Mouse (Mus musculus): ENCODE results near the gene Vgf. TPM values are rescaled to one million over a fixed set of nuclear protein-coding genes. Genes with fewer than 3 reads are reported as not detected.

The Vgf gene
- not detected in 2 replicates for polyA plus RNA-seq (2011; ENCODE audit: insufficient read depth, insufficient read length, low replicate concordance, missing spikeins)

GRCm38 (mm10) chr5:137026092-137026491 lies at the start of gene Vgf:
Gene Vgf (plus strand): TSS chr5:137026392.
- Histone ChIP-seq H3K27ac (ENCODE audit: control insufficient read depth, insufficient read depth, low read depth, low read length, poor library complexity) (no peak within 1 kb of the TSS), H3K4me1 (ENCODE audit: control insufficient read depth, insufficient read depth, low read length) (no peaks in the 10 kb centered on the region; the same call in 1 of the 2 replicates), H3K4me3 (replicated peaks; ENCODE audit: control insufficient read depth, low read depth, low read length) (no peak within 1 kb of the TSS)
- WGBS: 17% methylated on average over 4 of the region's 4 CpGs
- no peak for TF ChIP-seq POLR2A (IDR thresholded peaks at IDR 0.05; ENCODE audit: borderline replicate concordance, control insufficient read depth, low read depth, low read length)
- no peak for TF ChIP-seq CTCF (IDR thresholded peaks at IDR 0.05; ENCODE audit: control insufficient read depth, insufficient read depth, low read length)

GRCm38 (mm10) chr5:136977769-136978168 lies 48.4 kb upstream of the Vgf start:
- Histone ChIP-seq H3K27ac (ENCODE audit: control insufficient read depth, insufficient read depth, low read depth, low read length, poor library complexity) (peak overlapping the region; percentile 79; the same call in 1 of the 2 replicates), H3K4me1 (ENCODE audit: control insufficient read depth, insufficient read depth, low read length) (peaks cover 4% of the 10 kb centered on the region; the same call in 1 of the 2 replicates), H3K4me3 (replicated peaks; ENCODE audit: control insufficient read depth, low read depth, low read length) (no peak overlapping the region)
- WGBS: 7% methylated on average over 4 of the region's 4 CpGs
- TF ChIP-seq CTCF (IDR thresholded peaks at IDR 0.05; ENCODE audit: control insufficient read depth, insufficient read depth, low read length) (no peak), POLR2A (IDR thresholded peaks at IDR 0.05; ENCODE audit: borderline replicate concordance, control insufficient read depth, low read depth, low read length) (0 out of 2 replicates have a peak, but pooled peaks have one; percentile 12)

GRCm38 (mm10) chr5:136979762-136980161 lies 46.4 kb upstream of the Vgf start:
- Histone ChIP-seq H3K27ac (ENCODE audit: control insufficient read depth, insufficient read depth, low read depth, low read length, poor library complexity) (peak overlapping the region; percentile 79), H3K4me3 (replicated peaks; ENCODE audit: control insufficient read depth, low read depth, low read length) (peak overlapping the region; percentile 35), H3K4me1 (ENCODE audit: control insufficient read depth, insufficient read depth, low read length) (peaks cover 4% of the 10 kb centered on the region; the same call in 1 of the 2 replicates)
- 38% methylated on average over 2 of the region's 2 CpGs for WGBS
- TF ChIP-seq CTCF (IDR thresholded peaks at IDR 0.05; ENCODE audit: control insufficient read depth, insufficient read depth, low read length) (no peak), POLR2A (IDR thresholded peaks at IDR 0.05; ENCODE audit: borderline replicate concordance, control insufficient read depth, low read depth, low read length) (no peak)

GRCm38 (mm10) chr5:136980974-136981373 lies 45.2 kb upstream of the Vgf start:
- WGBS: 75% methylated on average over 8 of the region's 8 CpGs
- Histone ChIP-seq H3K4me1 (ENCODE audit: control insufficient read depth, insufficient read depth, low read length) (peaks cover 3% of the 10 kb centered on the region; the same call in 1 of the 2 replicates), H3K27ac (ENCODE audit: control insufficient read depth, insufficient read depth, low read depth, low read length, poor library complexity) (peak overlapping the region; percentile 79; the same call in 1 of the 2 replicates), H3K4me3 (replicated peaks; ENCODE audit: control insufficient read depth, low read depth, low read length) (no peak overlapping the region)
- TF ChIP-seq POLR2A (IDR thresholded peaks at IDR 0.05; ENCODE audit: borderline replicate concordance, control insufficient read depth, low read depth, low read length) (peak; percentile 8; the same call in 1 of the 2 replicates), CTCF (IDR thresholded peaks at IDR 0.05; ENCODE audit: control insufficient read depth, insufficient read depth, low read length) (peak; percentile 17; the same call in 1 of the 2 replicates)

GRCm38 (mm10) chr5:136982338-136982930 lies 43.8 kb upstream of the Vgf start:
- no peak for TF ChIP-seq POLR2A (IDR thresholded peaks at IDR 0.05; ENCODE audit: borderline replicate concordance, control insufficient read depth, low read depth, low read length)
- peak; percentile 62 for TF ChIP-seq CTCF (IDR thresholded peaks at IDR 0.05; ENCODE audit: control insufficient read depth, insufficient read depth, low read length)
- 56% methylated on average over 15 of the region's 16 CpGs for WGBS
- Histone ChIP-seq H3K4me3 (replicated peaks; ENCODE audit: control insufficient read depth, low read depth, low read length) (no peak overlapping the region), H3K27ac (ENCODE audit: control insufficient read depth, insufficient read depth, low read depth, low read length, poor library complexity) (no peak overlapping the region), H3K4me1 (ENCODE audit: control insufficient read depth, insufficient read depth, low read length) (no peaks in the 10 kb centered on the region; the same call in 1 of the 2 replicates)

- Histone ChIP-seq H3K27ac (ENCODE audit: control insufficient read depth, insufficient read depth, low read depth, low read length, poor library complexity) (no peak overlapping the region), H3K4me3 (replicated peaks; ENCODE audit: control insufficient read depth, low read depth, low read length) (no peak overlapping the region), H3K4me1 (ENCODE audit: control insufficient read depth, insufficient read depth, low read length) (no peaks in the 10 kb centered on the region)
- WGBS: 90% methylated on average over 14 of the region's 14 CpGs
- TF ChIP-seq CTCF (IDR thresholded peaks at IDR 0.05; ENCODE audit: control insufficient read depth, insufficient read depth, low read length) (no peak), POLR2A (IDR thresholded peaks at IDR 0.05; ENCODE audit: borderline replicate concordance, control insufficient read depth, low read depth, low read length) (no peak)
These were observed 41.4 kb upstream of the Vgf start for GRCm38 (mm10) chr5:136984828-136985227.

GRCm38 (mm10) chr5:136986695-136987137 lies 39.5 kb upstream of the Vgf start, which contains the start of gene Plod3:
Gene Plod3 (plus strand): TSS chr5:136987019.
- under 1% methylated on average over 26 of the region's 26 CpGs for WGBS
- peak within 1 kb of the TSS; percentile 85 for H3K4me3 ChIP-seq (replicated peaks; ENCODE audit: control insufficient read depth, low read depth, low read length)
- TF ChIP-seq POLR2A (IDR thresholded peaks at IDR 0.05; ENCODE audit: borderline replicate concordance, control insufficient read depth, low read depth, low read length): peak; percentile 51; the same call in 1 of the 2 replicates
- no peak for TF ChIP-seq CTCF (IDR thresholded peaks at IDR 0.05; ENCODE audit: control insufficient read depth, insufficient read depth, low read length)
- no peaks in the 10 kb centered on the region for H3K4me1 ChIP-seq (ENCODE audit: control insufficient read depth, insufficient read depth, low read length)
- peak within 1 kb of the TSS; percentile 79 for H3K27ac ChIP-seq (ENCODE audit: control insufficient read depth, insufficient read depth, low read depth, low read length, poor library complexity)

- TF ChIP-seq CTCF (IDR thresholded peaks at IDR 0.05; ENCODE audit: control insufficient read depth, insufficient read depth, low read length) (no peak), POLR2A (IDR thresholded peaks at IDR 0.05; ENCODE audit: borderline replicate concordance, control insufficient read depth, low read depth, low read length) (peak; percentile 45; the same call in 1 of the 2 replicates)
- Histone ChIP-seq H3K4me1 (ENCODE audit: control insufficient read depth, insufficient read depth, low read length) (no peaks in the 10 kb centered on the region), H3K4me3 (replicated peaks; ENCODE audit: control insufficient read depth, low read depth, low read length) (peak overlapping the region; percentile 85), H3K27ac (ENCODE audit: control insufficient read depth, insufficient read depth, low read depth, low read length, poor library complexity) (peak overlapping the region; percentile 79)
- WGBS: under 1% methylated on average over 67 of the region's 67 CpGs
These were observed 38.9 kb upstream of the Vgf start for GRCm38 (mm10) chr5:136987138-136987933.

All from bone marrow, adult 2 months (tissue).